Comparison of ENCODE assay signal across 8 mouse cellular contexts in genomic region chr13:60177106-60177796, GRCm38 (mm10). TPM values are rescaled to one million over a fixed set of nuclear protein-coding genes. Genes with fewer than 3 reads are reported as not detected.
DNase-seq lines count a peak whose midpoint lies in the region; ATAC-seq and TF ChIP-seq lines count a peak whose summit lies in the region.

TSS of gene Gas1 (minus strand) at chr13:60177365.

- peak within 1 kb of the TSS; percentile 62 for H3K4me2 ChIP-seq in embryonic facial prominence, embryonic 14.5 days (ENCODE audit: low read depth, low read length)
- H3K4me2 ChIP-seq in limb, embryonic 11.5 days (ENCODE audit: low read depth, severe bottlenecking) = peak within 1 kb of the TSS; percentile 64
- H3K4me2 ChIP-seq in midbrain, embryonic 14.5 days (ENCODE audit: low read length) = peak within 1 kb of the TSS; percentile 86
- peak within 1 kb of the TSS; percentile 49 for H3K4me2 ChIP-seq in stomach, embryonic 14.5 days (replicated peaks; ENCODE audit: low read depth, low read length)

- peak within 1 kb of the TSS; percentile 100 for H3K27ac ChIP-seq in embryonic facial prominence, embryonic 14.5 days (replicated peaks; ENCODE audit: low read depth, low read length)
- H3K27ac ChIP-seq in heart, adult 2 months = peak within 1 kb of the TSS; percentile 88
- peak within 1 kb of the TSS; percentile 93 for H3K27ac ChIP-seq in kidney, adult 2 months (ENCODE audit: insufficient read depth, low read depth, low read length)
- peak within 1 kb of the TSS; percentile 100 for H3K27ac ChIP-seq in limb, embryonic 11.5 days (replicated peaks; ENCODE audit: low read depth, low read length)
- H3K27ac ChIP-seq in midbrain, embryonic 14.5 days (replicated peaks; ENCODE audit: low read depth, low read length) = peak within 1 kb of the TSS; percentile 92
- H3K27ac ChIP-seq in stomach, embryonic 14.5 days (ENCODE audit: low read length) = peak within 1 kb of the TSS; percentile 99

- no peaks in the 10 kb centered on the region for H3K9me3 ChIP-seq in embryonic facial prominence, embryonic 14.5 days (ENCODE audit: control insufficient read depth, low read length)
- no peaks in the 10 kb centered on the region for H3K9me3 ChIP-seq in limb, embryonic 11.5 days (ENCODE audit: control insufficient read depth, low read length)
- H3K9me3 ChIP-seq in midbrain, embryonic 14.5 days (ENCODE audit: control insufficient read depth, low read length) = no peaks in the 10 kb centered on the region
- H3K9me3 ChIP-seq in stomach, embryonic 14.5 days (ENCODE audit: control insufficient read depth, low read depth, low read length) = no peaks in the 10 kb centered on the region

- peaks cover 11% of the 10 kb centered on the region for H3K4me1 ChIP-seq in embryonic facial prominence, embryonic 14.5 days (ENCODE audit: control insufficient read depth, insufficient read depth, low read length)
- H3K4me1 ChIP-seq in heart, adult 2 months (ENCODE audit: control insufficient read depth, insufficient read depth, low read length) = no peaks in the 10 kb centered on the region
- H3K4me1 ChIP-seq in kidney, adult 2 months (ENCODE audit: control insufficient read depth, insufficient read depth, low read length) = peaks cover 7% of the 10 kb centered on the region
- H3K4me1 ChIP-seq in limb, embryonic 11.5 days (ENCODE audit: control insufficient read depth, insufficient read depth, low read length) = peaks cover 14% of the 10 kb centered on the region
- peaks cover 27% of the 10 kb centered on the region for H3K4me1 ChIP-seq in midbrain, embryonic 14.5 days (ENCODE audit: control insufficient read depth, insufficient read depth, low read length)
- H3K4me1 ChIP-seq in stomach, embryonic 14.5 days (ENCODE audit: control insufficient read depth, insufficient read depth, low read length) = peaks cover 10% of the 10 kb centered on the region

- peak; percentile 40 for TF ChIP-seq CTCF in heart, adult 2 months (IDR thresholded peaks at IDR 0.05)
- TF ChIP-seq CTCF in kidney, adult 2 months (conservative IDR thresholded peaks at IDR 0.05; ENCODE audit: insufficient read depth, insufficient read length, low read depth, low read length) = no peak

- peak within 1 kb of the TSS; percentile 99 for H3K9ac ChIP-seq in embryonic facial prominence, embryonic 14.5 days (ENCODE audit: low read depth, low read length)
- H3K9ac ChIP-seq in heart, adult 2 months (ENCODE audit: low read depth, low read length) = peak within 1 kb of the TSS; percentile 87
- H3K9ac ChIP-seq in limb, embryonic 11.5 days (ENCODE audit: low read length) = peak within 1 kb of the TSS; percentile 100
- peak within 1 kb of the TSS; percentile 86 for H3K9ac ChIP-seq in midbrain, embryonic 14.5 days (replicated peaks; ENCODE audit: low read length)
- peak within 1 kb of the TSS; percentile 99 for H3K9ac ChIP-seq in stomach, embryonic 14.5 days (replicated peaks; ENCODE audit: low read depth, low read length)

- TF ChIP-seq POLR2A in heart, adult 2 months (IDR thresholded peaks at IDR 0.05; ENCODE audit: insufficient read depth, low read depth, low read length) = peak; percentile 76; the same call in 1 of the 2 replicates
- peak; percentile 35 for TF ChIP-seq POLR2A in kidney, adult 2 months (IDR thresholded peaks at IDR 0.05; ENCODE audit: low read depth, low read length)

- H3K79me2 ChIP-seq in heart, adult 2 months (replicated peaks; ENCODE audit: control insufficient read depth, insufficient read depth, low read length) = no peaks in the 10 kb centered on the region

- H3K36me3 ChIP-seq in embryonic facial prominence, embryonic 14.5 days (ENCODE audit: control insufficient read depth, insufficient read depth, low read length) = peaks cover 22% of the 10 kb centered on the region
- no peaks in the 10 kb centered on the region; the same call in none of the 2 replicates for H3K36me3 ChIP-seq in heart, adult 2 months (ENCODE audit: control insufficient read depth, insufficient read depth, low read length)
- H3K36me3 ChIP-seq in kidney, adult 2 months (ENCODE audit: control insufficient read depth, insufficient read depth, low read length) = no peaks in the 10 kb centered on the region
- H3K36me3 ChIP-seq in limb, embryonic 11.5 days (ENCODE audit: control insufficient read depth, insufficient read depth, low read length) = no peaks in the 10 kb centered on the region
- no peaks in the 10 kb centered on the region for H3K36me3 ChIP-seq in midbrain, embryonic 14.5 days (ENCODE audit: control insufficient read depth, insufficient read depth, low read length)
- H3K36me3 ChIP-seq in stomach, embryonic 14.5 days (ENCODE audit: control insufficient read depth, insufficient read depth, low read length) = no peaks in the 10 kb centered on the region; the same call in 1 of the 2 replicates

- intact Hi-C loops in heart, adult 2 months (cut with DNase I) = loop anchor here (5.0 kb wide), 8 partner anchors 105 to 560 kb away; no protein-coding TSS in a partner anchor

- TF ChIP-seq EP300 in heart, adult 2 months (IDR thresholded peaks at IDR 0.05; ENCODE audit: insufficient read depth, low read depth, low read length) = no peak

- DNase-seq in spleen, adult 18-20 months = peak; percentile 14 to 22
- no peak for DNase-seq in spleen, adult 12 weeks (ENCODE audit: low spot score)
- peak; percentile 99 for DNase-seq in embryonic facial prominence, embryonic 14.5 days (ENCODE audit: low spot score)
- peak; percentile 88 to 92 for DNase-seq in heart, adult 2 months
- peak; percentile 97 for DNase-seq in kidney, adult 2 months
- DNase-seq in limb, embryonic 11.5 days (ENCODE audit: low spot score) = peak; percentile 98
- DNase-seq in midbrain, embryonic 14.5 days = peak; percentile 90

- whole genome bisulfite sequencing in embryonic facial prominence, embryonic 14.5 days = under 1% methylated on average over 21 of the region's 59 CpGs
- under 1% methylated on average over 59 of the region's 59 CpGs for WGBS in heart, adult 2 months
- under 1% methylated on average over 59 of the region's 59 CpGs for WGBS in kidney, adult 2 months
- WGBS in limb, embryonic 11.5 days = under 1% methylated on average over 55 of the region's 59 CpGs
- WGBS in midbrain, embryonic 14.5 days = under 1% methylated on average over 59 of the region's 59 CpGs
- WGBS in stomach, embryonic 14.5 days = under 1% methylated on average over 55 of the region's 59 CpGs

- peak within 1 kb of the TSS; percentile 96 for H3K4me3 ChIP-seq in embryonic facial prominence, embryonic 14.5 days (ENCODE audit: low read depth, low read length)
- peak within 1 kb of the TSS; percentile 83 for H3K4me3 ChIP-seq in heart, adult 2 months
- H3K4me3 ChIP-seq in kidney, adult 2 months (ENCODE audit: insufficient read depth, low read depth, low read length) = peak within 1 kb of the TSS; percentile 80
- H3K4me3 ChIP-seq in limb, embryonic 11.5 days (ENCODE audit: low read depth, low read length) = peak within 1 kb of the TSS; percentile 93
- H3K4me3 ChIP-seq in midbrain, embryonic 14.5 days (replicated peaks; ENCODE audit: low read depth, low read length) = peak within 1 kb of the TSS; percentile 79
- peak within 1 kb of the TSS; percentile 85 for H3K4me3 ChIP-seq in stomach, embryonic 14.5 days (ENCODE audit: low read depth, low read length)

- peak; percentile 94 for ATAC-seq in embryonic facial prominence, embryonic 14.5 days (ENCODE audit: low read depth)
- ATAC-seq in limb, embryonic 11.5 days (ENCODE audit: insufficient number of reproducible peaks, low FRiP score, low TSS enrichment, low read depth) = peak; percentile 95
- peak; percentile 88 for ATAC-seq in midbrain, embryonic 14.5 days (ENCODE audit: low FRiP score, low TSS enrichment)
- peak; percentile 92 for ATAC-seq in stomach, embryonic 14.5 days (ENCODE audit: insufficient number of reproducible peaks, insufficient read depth, low FRiP score, low read depth)

- no peaks in the 10 kb centered on the region for H3K27me3 ChIP-seq in embryonic facial prominence, embryonic 14.5 days (replicated peaks; ENCODE audit: control insufficient read depth, insufficient read depth, low read length)
- no peaks in the 10 kb centered on the region for H3K27me3 ChIP-seq in heart, adult 2 months (ENCODE audit: control insufficient read depth, insufficient read depth, low read length)
- H3K27me3 ChIP-seq in kidney, adult 2 months (replicated peaks; ENCODE audit: control insufficient read depth, insufficient read depth, low read length) = no peaks in the 10 kb centered on the region
- H3K27me3 ChIP-seq in limb, embryonic 11.5 days (ENCODE audit: control insufficient read depth, insufficient read depth, low read length) = no peaks in the 10 kb centered on the region
- H3K27me3 ChIP-seq in midbrain, embryonic 14.5 days (ENCODE audit: control insufficient read depth, insufficient read depth, low read length) = peaks cover 2% of the 10 kb centered on the region; the same call in 1 of the 2 replicates
- no peaks in the 10 kb centered on the region for H3K27me3 ChIP-seq in stomach, embryonic 14.5 days (ENCODE audit: control insufficient read depth, insufficient read depth, low read length)

RNA-seq across cellular contexts. Expression of gene Gas1, which starts in this region (rescaled TPM):
- 158 and 184 TPM in 2 replicates for polyA plus RNA-seq in embryonic facial prominence, embryonic 14.5 days (2014; fragmentation: Nextera tagmentation; extraction: Ambion mirVana)
- 10 to 100 TPM; 26.3 to 26.4 TPM for total RNA-seq in heart, adult 2 months (2021)
- polyA plus RNA-seq in heart, adult 2 months (2012; rRNA removed) = 16.0 and 18.8 TPM in 2 replicates
- polyA plus RNA-seq in kidney, adult 2 months (2012; rRNA removed) = 31.1 and 53.9 TPM in 2 replicates
- 188 and 201 TPM in 2 replicates for polyA plus RNA-seq in limb, embryonic 11.5 days (2014; fragmentation: Nextera tagmentation; extraction: Ambion mirVana)
- polyA plus RNA-seq in midbrain, embryonic 14.5 days (2014; fragmentation: Nextera tagmentation; extraction: Ambion mirVana) = 13.8 and 24.2 TPM in 2 replicates
- 82.3 and 109 TPM in 2 replicates for polyA plus RNA-seq in stomach, embryonic 14.5 days (2014; fragmentation: Nextera tagmentation; extraction: Ambion mirVana)
